Mouse (Mus musculus) hindbrain, embryonic 15.5 days (tissue): Measurements from ENCODE around the gene Rassf3. TPM values are rescaled to one million over a fixed set of nuclear protein-coding genes. Genes with fewer than 3 reads are reported as not detected.
A peak's percentile ranks its signal among the peaks of the same experiment; 100 is the strongest.

Experiments used
- ATAC-seq: fragments of 200-750 bp; cut with Nextera tagmentation; 2 replicates; pipeline ENCODE4 v1.8.0; 2017; ENCODE audit warnings: low read depth, moderate number of reproducible peaks, moderate TSS enrichment; ENCODE audit not compliant: low FRiP score
- H3K27ac ChIP-seq: fragments of 300-500 bp; sonication (generic); replicated peaks from 2 replicates; pipeline ENCODE4 v1.5.1; 2015; ENCODE audit warnings: mild to moderate bottlenecking, inconsistent platforms
- H3K27me3 ChIP-seq: fragments of 300-500 bp; sonication (generic); 2 replicates; pipeline ENCODE4 v1.6.1; 2015; ENCODE audit warnings: control low read depth, inconsistent platforms
- H3K36me3 ChIP-seq: fragments of 300-500 bp; sonication (generic); 2 replicates; pipeline ENCODE4 v1.6.1; 2015; ENCODE audit warnings: control low read depth, inconsistent platforms
- H3K4me1 ChIP-seq: fragments of 300-500 bp; sonication (generic); replicated peaks from 2 replicates; pipeline ENCODE4 v1.6.1; 2015; ENCODE audit warnings: control low read depth, inconsistent platforms
- H3K4me2 ChIP-seq: fragments of 300-500 bp; sonication (generic); 2 replicates; pipeline ENCODE4 v1.6.1; 2015; ENCODE audit warnings: moderate library complexity, mild to moderate bottlenecking, inconsistent platforms
- H3K4me3 ChIP-seq: fragments of 300-500 bp; sonication (generic); 2 replicates; pipeline ENCODE4 v1.5.1; 2015; ENCODE audit warnings: mild to moderate bottlenecking, inconsistent platforms
- H3K9ac ChIP-seq: fragments of 300-500 bp; sonication (generic); 2 replicates; pipeline ENCODE4 v1.6.1; 2015; ENCODE audit warnings: inconsistent platforms
- H3K9me3 ChIP-seq: fragments of 300-500 bp; sonication (generic); 2 replicates; pipeline ENCODE4 v1.6.1; 2016; ENCODE audit warnings: control low read depth, inconsistent platforms
- WGBS: fragments of 180-500 bp; shearing (Covaris S2); methylation state at CpG from one replicate; pipeline ENCODE4 v1.1.7; 2015; 5-methylcytosine and 5-hydroxymethylcytosine counted together
- polyA plus RNA-seq: library from polyadenylated mRNA; unstranded; fragments of >200 nt; fragmentation: Nextera tagmentation; extraction: Ambion mirVana; gene quantifications from 2 replicates; pipeline ENCODE4 v1.2.1, GENCODE M21; 2015

Gene Rassf3
- polyA plus RNA-seq, 1 experiment from 2014 or later, result 5.1 TPM

- Histone ChIP-seq H3K4me2 (peak overlapping the region; percentile 72), H3K27ac (peak overlapping the region; percentile 81; the same call in 1 of the 2 replicates), H3K4me3 (peak overlapping the region; percentile 98), H3K9me3 (no peaks in the 10 kb centered on the region), H3K27me3 (no peaks in the 10 kb centered on the region), H3K9ac (peak overlapping the region; percentile 93), H3K4me1 (peaks cover 31% of the 10 kb centered on the region), H3K36me3 (no peaks in the 10 kb centered on the region)
- 24% methylated on average over 15 of the region's 15 CpGs for WGBS
- peak; percentile 12; the same call in 1 of the 2 replicates for ATAC-seq
Measured at GRCm38 (mm10) chr10:121364306-121364705, 111.8 kb downstream of the Rassf3 start.

- Histone ChIP-seq H3K4me1 (peaks cover 27% of the 10 kb centered on the region), H3K9ac (no peak overlapping the region), H3K9me3 (no peaks in the 10 kb centered on the region), H3K27me3 (no peaks in the 10 kb centered on the region), H3K36me3 (no peaks in the 10 kb centered on the region), H3K4me2 (no peak overlapping the region), H3K27ac (no peak overlapping the region), H3K4me3 (no peak overlapping the region)
- no peak for ATAC-seq
- 83% methylated on average over 8 of the region's 8 CpGs for WGBS
Measured at GRCm38 (mm10) chr10:121363201-121363600, 112.9 kb downstream of the Rassf3 start.

- H3K9ac ChIP-seq, result no peak overlapping the region
- no peak overlapping the region for H3K27ac ChIP-seq
- no peak overlapping the region for H3K4me2 ChIP-seq
- H3K9me3 ChIP-seq, result no peaks in the 10 kb centered on the region
- no peaks in the 10 kb centered on the region for H3K36me3 ChIP-seq
- ATAC-seq, result no peak
- H3K4me3 ChIP-seq, result no peak overlapping the region
- peaks cover 6% of the 10 kb centered on the region for H3K4me1 ChIP-seq
- no peaks in the 10 kb centered on the region for H3K27me3 ChIP-seq
- WGBS, result 92% methylated on average over 2 of the region's 2 CpGs
Measured at GRCm38 (mm10) chr10:121360358-121360757, 115.8 kb downstream of the Rassf3 start.

Other genes with a start within 250 kb of the Rassf3 start
- gene Tbc1d30, start 125.1 kb downstream of the Rassf3 start, polyA plus RNA-seq, result 14.7 and 17.3 TPM in 2 replicates
- gene Gns, start 111.3 kb downstream of the Rassf3 start, polyA plus RNA-seq, result 41.8 and 42.5 TPM in 2 replicates
- gene Tbk1, start 110.4 kb upstream of the Rassf3 start, polyA plus RNA-seq, result 27.3 and 28.4 TPM in 2 replicates
- 30.2 and 31.4 TPM in 2 replicates for gene Xpot, start 150.0 kb upstream of the Rassf3 start, polyA plus RNA-seq
- gene D930020B18Rik, start 165.2 kb upstream of the Rassf3 start, polyA plus RNA-seq, result 0.21 and 0.24 TPM in 2 replicates